Mouse (Mus musculus): ENCODE measurements at regions not wholly inside any gene's neighbourhood (a gene's known extent, or its start where the extent isn't known, plus 50 kb on each side); places are given as distances from the start of the nearest gene placed in this dataset.
"Not testable (repeated sequence)": the region's sequence is repeated elsewhere in the genome, so short reads cannot be mapped to it uniquely, and the experiment has no call there.

- DNase-seq = no peak
Observed at GRCm38 (mm10) chr9:115806018-115806702, 103.1 kb upstream of the Gadl1 start.

- DNase-seq = no peak
Observed at GRCm38 (mm10) chr9:115840186-115840585, 69.1 kb upstream of the Gadl1 start.

- no peak for DNase-seq
Observed at GRCm38 (mm10) chr9:115840791-115841190, 68.5 kb upstream of the Gadl1 start.

- no peak for DNase-seq
Observed at GRCm38 (mm10) chr9:115841684-115842083, 67.6 kb upstream of the Gadl1 start.

- no peak for DNase-seq
Observed at GRCm38 (mm10) chr9:115844340-115844739, 64.9 kb upstream of the Gadl1 start.

- no peak for DNase-seq
Observed at GRCm38 (mm10) chr9:115845091-115845490, 64.2 kb upstream of the Gadl1 start.

- DNase-seq = no peak
Observed at GRCm38 (mm10) chr9:115847289-115848074, 61.8 kb upstream of the Gadl1 start.

- not testable (repeated sequence) for DNase-seq
Observed at GRCm38 (mm10) chr9:115853210-115853842, 55.9 kb upstream of the Gadl1 start.

GRCm38 (mm10) chr9:115857301-115857700, 52.0 kb upstream of the Gadl1 start:
- DNase-seq = no peak

- DNase-seq = no peak
Observed at GRCm38 (mm10) chr9:115858848-115859247, 50.4 kb upstream of the Gadl1 start.

All from lung, adult 18-20 months (tissue).